Mouse (Mus musculus) cerebellum, adult 9-10 months (tissue): ENCODE measurements at regions not wholly inside any gene's neighbourhood (a gene's known extent, or its start where the extent isn't known, plus 50 kb on each side); places are given as distances from the start of the nearest gene placed in this dataset.
A peak's percentile ranks its signal among the peaks of the same experiment; 100 is the strongest.

Experiments
- DNase-seq: peaks from one replicate; pipeline ENCODE4 v3.0.0; 2022

GRCm38 (mm10) chr16:21274012-21274528 lies 69.5 kb downstream of the Ephb3 start:
- DNase-seq = no peak

DNA sequence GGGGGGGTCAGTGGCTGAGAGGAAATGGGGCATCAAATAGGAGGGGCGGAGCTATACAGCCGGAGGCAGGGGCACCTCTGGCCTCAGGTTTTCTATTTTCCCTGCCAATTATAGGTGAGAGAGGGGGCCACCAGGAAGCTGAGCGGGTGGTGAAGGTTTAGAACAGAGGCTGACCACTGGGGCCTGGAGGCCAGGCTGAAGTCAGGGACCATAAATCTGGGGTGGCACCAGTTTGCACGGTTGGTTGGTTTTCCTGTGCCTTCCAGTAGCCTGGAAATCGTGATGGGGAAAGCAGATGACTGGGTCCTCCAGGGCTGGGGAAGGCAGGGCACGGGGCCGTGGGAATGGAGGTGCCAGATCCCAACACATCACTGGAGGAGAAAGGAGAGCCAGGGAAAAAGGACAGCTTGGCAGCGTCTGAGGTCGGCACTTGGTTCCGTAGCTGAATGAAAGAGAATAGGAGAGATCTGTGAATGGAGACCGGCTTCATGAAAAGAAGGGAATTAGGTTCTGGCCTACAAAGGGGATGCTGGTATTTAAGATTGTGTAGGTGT lies 73.3 kb downstream of the Ephb3 start:
- DNase-seq = no peak

DNA sequence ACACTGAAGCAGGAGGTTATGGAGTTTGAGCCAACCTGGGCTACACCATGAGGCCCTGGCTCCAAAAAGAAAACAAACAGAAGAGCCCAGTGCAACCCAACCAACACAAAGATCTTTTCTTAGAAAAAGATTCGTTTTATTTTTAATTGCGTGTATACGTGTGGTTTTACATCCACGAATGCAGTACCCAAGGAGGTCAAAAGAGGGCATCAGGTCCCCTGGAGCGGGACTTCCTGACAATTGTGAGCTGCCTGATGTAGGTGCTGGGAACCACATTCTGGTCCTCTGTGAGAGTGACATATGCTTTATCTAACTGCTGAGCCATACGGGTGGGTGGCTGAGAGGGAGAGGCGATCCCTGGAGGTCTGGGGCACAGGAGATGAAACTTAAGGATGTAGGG lies 73.8 kb downstream of the Ephb3 start:
- DNase-seq = no peak

DNA sequence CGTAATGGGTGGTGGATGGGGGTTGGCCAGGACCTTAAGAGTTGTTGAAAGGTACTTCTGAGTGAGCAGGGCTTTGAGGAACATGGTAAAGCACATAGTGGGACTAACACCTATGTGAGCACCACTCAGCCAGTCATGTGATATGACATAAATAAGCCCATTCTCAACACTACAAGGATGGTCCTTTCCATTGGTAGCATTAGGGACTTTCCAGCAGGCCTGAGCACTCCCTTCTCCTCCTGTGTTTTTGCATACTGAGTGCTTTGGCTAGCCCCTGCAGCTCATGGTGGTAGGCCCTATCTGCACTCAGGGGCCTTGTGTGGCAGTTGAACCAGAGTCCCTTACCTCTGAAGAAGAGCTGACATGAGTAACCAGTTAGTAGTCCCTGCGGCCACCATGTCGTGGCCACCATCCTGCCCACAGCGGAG lies 75.7 kb downstream of the Ephb3 start:
- no peak for DNase-seq

DNA sequence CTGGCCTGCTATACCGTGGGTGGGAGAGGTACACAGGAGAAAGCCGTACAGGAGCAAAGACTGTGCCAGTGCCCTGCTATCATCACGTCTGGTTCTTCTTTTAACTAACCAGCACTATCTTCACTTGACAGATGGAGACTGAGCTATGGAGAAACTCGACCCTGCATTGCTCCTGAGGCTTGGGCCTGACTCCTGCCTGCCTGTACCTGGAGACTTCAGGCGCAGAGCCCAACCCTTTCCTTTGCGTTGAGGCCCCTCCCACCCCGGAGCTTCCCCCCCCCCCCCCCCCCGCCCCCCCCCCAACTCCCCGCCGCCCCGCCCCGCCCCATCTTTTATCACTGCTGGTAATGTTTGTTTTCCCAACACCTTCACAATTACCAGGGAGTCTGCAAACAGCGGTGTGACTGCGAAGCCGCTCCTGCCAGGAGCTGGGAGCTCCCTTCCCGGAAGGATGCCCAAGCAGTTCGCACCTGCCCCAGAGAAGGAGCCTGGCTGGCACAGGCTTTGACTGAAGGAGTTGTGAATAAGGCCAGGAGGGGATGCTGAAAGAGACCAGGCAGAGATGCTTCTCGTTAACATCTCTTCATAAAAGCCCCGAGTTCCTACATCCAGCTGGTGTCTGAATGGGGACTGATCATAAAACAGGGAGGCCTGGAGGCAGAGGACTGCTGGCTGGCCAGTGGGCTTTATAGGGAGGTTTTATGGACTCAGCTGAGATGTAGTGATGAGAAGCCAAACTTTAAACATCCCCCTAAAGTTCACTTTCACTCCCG lies 77.6 kb downstream of the Ephb3 start:
- DNase-seq = no peak

DNA sequence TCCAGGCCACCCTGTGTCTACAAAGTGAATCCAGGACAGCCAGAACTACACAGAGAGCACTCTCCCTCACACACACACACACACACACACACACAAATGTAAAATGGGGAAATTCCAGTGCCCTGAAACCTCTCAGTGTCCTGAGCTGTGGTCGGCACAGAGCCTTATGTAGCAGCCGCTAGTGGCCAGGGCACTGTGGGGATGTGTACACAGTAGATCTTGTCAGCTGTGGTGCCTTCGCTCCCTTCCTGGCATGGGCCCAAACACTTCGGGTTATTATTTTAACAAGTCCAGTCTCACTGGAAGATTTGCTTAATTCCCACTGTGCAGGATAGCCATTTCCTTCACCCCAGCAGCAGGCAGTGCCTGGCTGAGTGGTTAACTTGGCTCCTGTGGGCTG lies 81.5 kb downstream of the Ephb3 start:
- DNase-seq = no peak

- no peak for DNase-seq
Measured at GRCm38 (mm10) chr16:21289528-21289927, 85.0 kb downstream of the Ephb3 start.

DNA sequence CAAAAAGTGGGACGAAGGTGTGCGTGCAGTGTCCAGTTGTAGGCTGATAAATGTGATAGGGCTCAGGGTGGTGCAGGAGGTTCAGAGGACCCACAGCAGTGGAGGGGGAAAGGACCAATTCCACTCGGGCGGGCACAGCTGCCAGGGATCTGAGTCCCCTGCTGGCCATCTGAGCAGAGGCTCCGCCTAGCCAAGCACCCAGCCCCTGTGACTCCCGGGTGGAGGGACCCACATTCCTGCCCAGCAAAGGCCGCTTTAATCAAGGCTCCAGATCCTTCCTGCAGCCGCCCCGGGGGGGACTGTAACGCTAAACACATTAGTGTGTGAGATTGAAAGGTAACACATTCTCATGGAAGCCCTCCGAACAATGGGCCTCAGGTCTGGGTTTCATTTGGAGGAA lies 88.5 kb downstream of the Ephb3 start:
- no peak for DNase-seq

DNA sequence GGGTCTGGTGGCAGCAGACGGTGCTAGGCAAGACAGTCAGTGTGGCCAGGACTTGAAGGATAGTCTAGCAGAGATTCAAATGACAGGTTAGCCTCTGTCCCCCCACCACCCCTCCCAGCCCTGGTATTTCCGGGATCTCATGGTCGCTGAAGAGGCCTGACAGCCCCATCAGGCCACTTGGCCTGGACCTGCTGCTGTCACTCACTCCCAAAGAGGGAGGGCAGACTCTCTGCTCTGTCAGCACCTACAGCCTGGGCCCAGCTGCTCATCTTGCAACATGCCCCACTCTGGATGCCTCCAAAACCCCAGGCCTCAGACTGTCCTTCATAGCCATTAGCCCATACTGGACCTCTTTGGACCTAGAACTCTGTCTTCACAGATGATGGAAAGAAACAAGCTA lies 89.0 kb downstream of the Ephb3 start:
- DNase-seq = no peak

DNA sequence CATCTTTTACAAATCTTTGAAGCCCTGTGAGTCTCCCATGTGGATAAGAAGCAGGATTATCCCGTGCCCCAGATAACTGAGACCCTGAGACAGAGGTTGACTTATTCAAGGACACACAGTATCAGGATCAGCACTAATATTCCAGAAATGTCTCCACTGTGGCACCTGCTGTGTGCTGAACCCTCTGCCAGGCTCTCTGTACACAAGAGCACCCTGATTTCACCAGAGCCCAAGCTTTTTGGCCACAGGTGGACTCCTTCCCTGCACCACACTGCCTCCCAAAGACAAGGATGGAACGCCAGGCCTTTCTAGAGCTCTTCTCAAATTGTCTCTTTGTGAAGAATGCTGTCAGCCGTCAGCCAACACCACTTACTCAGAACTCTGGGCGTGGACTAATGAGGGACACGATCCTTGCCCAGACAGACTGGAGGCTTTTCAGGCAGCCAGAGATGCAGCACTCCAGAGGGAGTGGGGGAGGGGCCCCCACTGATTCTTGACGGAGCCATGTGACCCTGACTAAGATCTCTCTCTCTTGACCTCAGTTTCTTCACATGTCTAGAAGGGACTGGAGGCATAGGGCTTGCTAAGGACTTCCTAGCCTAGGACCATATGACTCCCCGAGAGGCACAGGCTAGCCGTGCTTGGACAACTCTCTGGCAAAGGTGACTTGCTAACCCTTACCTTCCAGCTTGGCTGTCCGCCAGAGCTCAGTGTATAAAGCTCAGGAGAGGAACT lies 90.3 kb downstream of the Ephb3 start:
- no peak for DNase-seq

GRCm38 (mm10) chr16:21295956-21296733 lies 91.6 kb downstream of the Ephb3 start:
- no peak for DNase-seq

GRCm38 (mm10) chr16:21296786-21297185 lies 92.2 kb downstream of the Ephb3 start:
- no peak for DNase-seq

GRCm38 (mm10) chr16:21298866-21299265 lies 94.3 kb downstream of the Ephb3 start:
- DNase-seq = no peak

- no peak for DNase-seq
Measured at GRCm38 (mm10) chr16:21305859-21306258, 101.3 kb downstream of the Ephb3 start.

DNA sequence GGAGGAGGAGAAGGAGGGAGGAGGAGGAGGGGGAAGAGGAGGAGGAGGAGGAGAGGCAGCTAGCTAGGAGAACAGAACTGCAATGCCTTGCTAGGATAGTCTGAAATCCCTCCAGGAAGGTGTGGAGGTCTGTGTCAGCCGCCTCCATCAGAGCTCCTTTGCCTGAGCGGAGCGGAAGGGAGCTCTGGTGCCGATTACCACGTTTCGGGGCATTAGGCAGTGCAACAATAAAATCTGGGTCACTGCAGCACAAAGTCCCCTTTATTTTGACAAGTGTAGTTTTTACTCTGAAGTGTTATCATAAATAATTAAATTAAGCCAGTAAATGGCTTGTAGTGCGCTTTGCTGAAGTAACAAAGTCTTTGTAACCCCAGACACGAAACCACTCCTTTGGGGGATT lies 104.0 kb downstream of the Ephb3 start:
- DNase-seq = no peak

- peak; percentile 32 for DNase-seq
Measured at GRCm38 (mm10) chr16:21310636-21311615, 106.4 kb downstream of the Ephb3 start.

GRCm38 (mm10) chr16:21311781-21312180 lies 107.2 kb downstream of the Ephb3 start:
- DNase-seq = no peak

DNA sequence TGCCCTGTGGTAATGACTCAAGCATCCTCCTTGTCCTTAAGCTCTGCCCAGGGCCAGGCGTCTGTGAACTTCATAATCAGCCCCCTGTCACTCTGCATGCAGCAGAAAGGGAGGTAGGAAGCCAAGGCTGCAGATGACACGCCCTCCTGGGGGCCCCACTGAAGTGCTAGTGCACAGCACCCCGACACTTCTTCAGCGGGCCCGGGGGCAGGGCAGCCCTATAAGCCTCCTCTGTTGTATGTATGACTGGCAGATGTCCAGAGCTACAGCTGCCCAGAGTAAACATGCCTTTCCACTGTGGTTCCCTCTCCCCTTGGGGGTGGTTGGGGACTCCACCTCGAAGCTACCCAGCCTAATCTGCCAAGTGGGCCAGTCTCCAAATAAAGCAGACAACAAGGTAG lies 107.2 kb upstream of the Vps8 start:
- DNase-seq = no peak

DNA sequence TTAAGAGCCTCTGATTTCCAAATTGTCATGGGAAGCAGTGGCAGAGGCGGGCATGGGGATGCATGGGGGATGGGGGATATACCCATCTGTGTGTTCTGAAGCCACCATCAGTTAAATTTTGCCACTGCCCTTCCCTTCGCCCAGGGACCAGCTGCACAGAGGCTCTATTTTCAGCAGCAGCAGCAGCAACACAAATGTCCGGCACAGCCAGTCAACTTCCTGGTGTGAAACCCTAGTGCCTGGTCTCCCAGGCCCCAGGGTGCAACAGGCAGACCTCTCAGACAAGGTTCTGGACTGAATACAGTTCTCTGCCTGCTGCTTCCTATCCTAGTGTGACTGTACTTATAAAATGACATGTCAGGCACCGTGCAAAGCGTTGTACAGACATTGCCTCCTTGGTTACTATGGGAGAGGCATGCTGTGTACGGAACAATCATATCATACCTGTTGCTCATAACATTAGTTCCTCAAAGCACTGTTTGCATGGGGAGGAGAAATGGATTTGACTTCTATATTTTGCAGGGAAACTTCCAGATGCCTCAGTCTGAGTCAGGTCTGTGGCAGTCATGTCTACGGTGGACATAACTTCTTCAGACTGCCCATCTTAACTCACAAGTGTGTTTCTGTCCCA lies 104.8 kb upstream of the Vps8 start:
- no peak for DNase-seq

GRCm38 (mm10) chr16:21318640-21319365 lies 104.1 kb upstream of the Vps8 start:
- DNase-seq = no peak

GRCm38 (mm10) chr16:21320284-21320683 lies 102.6 kb upstream of the Vps8 start:
- DNase-seq = no peak
